ENCODE assay signal across 8 mouse cellular contexts in genomic region chr2:172248106-172248764, GRCm38 (mm10). TPM values are rescaled to one million over a fixed set of nuclear protein-coding genes. Genes with fewer than 3 reads are reported as not detected.
A peak's percentile ranks its signal among the peaks of the same experiment; 100 is the strongest.
DNase-seq lines count a peak whose midpoint lies in the region; ATAC-seq and TF ChIP-seq lines count a peak whose summit lies in the region.

Gene Mc3r (plus strand): TSS chr2:172248492.

- 10% methylated on average over 22 of the region's 22 CpGs for WGBS in lung, adult 2 months
- WGBS in forebrain, embryonic 12.5 days = 11% methylated on average over 22 of the region's 22 CpGs
- whole genome bisulfite sequencing in liver, embryonic 13.5 days (ENCODE audit: insufficient replicate concordance) = 11% methylated on average over 22 of the region's 22 CpGs
- WGBS in neural tube, embryonic 14.5 days = 12% methylated on average over 22 of the region's 22 CpGs

- DNase-seq in lung, adult 2 months = peak; percentile 5
- DNase-seq in lung, adult 18-20 months = no peak
- DNase-seq in c-Kit-positive CD71-positive TER-119-negative erythroid progenitor cells, embryonic 14.5 days (ENCODE audit: low read depth) = peak; percentile 34
- peak; percentile 4 to 17 for DNase-seq in kidney, adult 8-10 months
- peak; percentile 67 for DNase-seq in liver, embryonic 13.5 days
- DNase-seq in T-cell, adult 2 months (ENCODE audit: low spot score) = no peak

- no peaks in the 10 kb centered on the region for H3K36me3 ChIP-seq in forebrain, embryonic 12.5 days (replicated peaks)
- H3K36me3 ChIP-seq in liver, embryonic 13.5 days = no peaks in the 10 kb centered on the region
- no peaks in the 10 kb centered on the region for H3K36me3 ChIP-seq in neural tube, embryonic 14.5 days (ENCODE audit: control insufficient read depth, insufficient read depth, low read length)

- H3K4me3 ChIP-seq in lung, adult 2 months (replicated peaks; ENCODE audit: extremely low read depth, low read depth, low read length) = no peak within 1 kb of the TSS
- no peak within 1 kb of the TSS for H3K4me3 ChIP-seq in forebrain, embryonic 12.5 days (replicated peaks)
- no peak within 1 kb of the TSS for H3K4me3 ChIP-seq in liver, embryonic 13.5 days (replicated peaks)
- no peak within 1 kb of the TSS for H3K4me3 ChIP-seq in neural tube, embryonic 14.5 days (ENCODE audit: low read depth, low read length)

- no peak for TF ChIP-seq CTCF in lung, adult 2 months (IDR thresholded peaks at IDR 0.05; ENCODE audit: insufficient read depth, low read length)

- peak within 1 kb of the TSS; percentile 35 for H3K4me2 ChIP-seq in forebrain, embryonic 12.5 days
- H3K4me2 ChIP-seq in liver, embryonic 13.5 days = no peak within 1 kb of the TSS
- H3K4me2 ChIP-seq in neural tube, embryonic 14.5 days (ENCODE audit: low read depth, low read length) = 0 out of 2 replicates have a peak within 1 kb of the TSS, but pooled peaks have one; percentile 19

- H3K9me3 ChIP-seq in forebrain, embryonic 12.5 days = no peaks in the 10 kb centered on the region
- no peaks in the 10 kb centered on the region for H3K9me3 ChIP-seq in liver, embryonic 13.5 days (replicated peaks)
- no peaks in the 10 kb centered on the region for H3K9me3 ChIP-seq in neural tube, embryonic 14.5 days (ENCODE audit: control insufficient read depth, low read length)

- H3K9ac ChIP-seq in forebrain, embryonic 12.5 days = no peak within 1 kb of the TSS; the same call in 1 of the 2 replicates
- no peak within 1 kb of the TSS for H3K9ac ChIP-seq in liver, embryonic 13.5 days
- no peak within 1 kb of the TSS for H3K9ac ChIP-seq in neural tube, embryonic 14.5 days (replicated peaks; ENCODE audit: low read depth, low read length)

- no peak for TF ChIP-seq POLR2A in lung, adult 2 months (IDR thresholded peaks at IDR 0.05; ENCODE audit: borderline replicate concordance, extremely low read depth, low read depth, low read length)

- peak; percentile 58 for ATAC-seq in forebrain, embryonic 12.5 days (ENCODE audit: low FRiP score)
- peak; percentile 78 for ATAC-seq in liver, embryonic 13.5 days (ENCODE audit: low read depth)
- peak; percentile 60; the same call in 1 of the 2 replicates for ATAC-seq in neural tube, embryonic 14.5 days (ENCODE audit: low read depth)

- peaks cover 41% of the 10 kb centered on the region for H3K27me3 ChIP-seq in forebrain, embryonic 12.5 days
- peaks cover 66% of the 10 kb centered on the region for H3K27me3 ChIP-seq in liver, embryonic 13.5 days
- H3K27me3 ChIP-seq in neural tube, embryonic 14.5 days (ENCODE audit: control insufficient read depth, insufficient read depth, low read length) = peaks cover 3% of the 10 kb centered on the region; the same call in 1 of the 2 replicates

- no peak within 1 kb of the TSS for H3K27ac ChIP-seq in forebrain, embryonic 12.5 days
- no peak within 1 kb of the TSS for H3K27ac ChIP-seq in liver, embryonic 13.5 days
- no peak within 1 kb of the TSS for H3K27ac ChIP-seq in neural tube, embryonic 14.5 days (ENCODE audit: low read depth, low read length)

- H3K4me1 ChIP-seq in lung, adult 2 months (ENCODE audit: control insufficient read depth, insufficient read depth, low read length) = no peaks in the 10 kb centered on the region
- peaks cover 5% of the 10 kb centered on the region; the same call in 1 of the 2 replicates for H3K4me1 ChIP-seq in forebrain, embryonic 12.5 days
- 0 out of 2 replicates have a peak, but pooled peaks cover 2% of the 10 kb centered on the region for H3K4me1 ChIP-seq in liver, embryonic 13.5 days (replicated peaks)
- H3K4me1 ChIP-seq in neural tube, embryonic 14.5 days (ENCODE audit: control insufficient read depth, insufficient read depth, low read length) = no peaks in the 10 kb centered on the region

RNA-seq across cellular contexts. Expression of gene Mc3r, which starts in this region (rescaled TPM):
- not detected in 2 replicates for polyA plus RNA-seq in lung, adult 2 months (2012; rRNA removed)
- polyA plus RNA-seq in forebrain, embryonic 12.5 days (2016; fragmentation: Nextera tagmentation; extraction: Ambion mirVana) = 0.09 TPM in 1 of 2 replicates, not detected in the other
- polyA plus RNA-seq in liver, embryonic 13.5 days (2015; fragmentation: Nextera tagmentation; extraction: Ambion mirVana) = 0.05 TPM in 1 of 2 replicates, not detected in the other
- polyA plus RNA-seq in neural tube, embryonic 14.5 days (2014; fragmentation: Nextera tagmentation; extraction: Ambion mirVana) = 0.12 TPM in 1 of 2 replicates, not detected in the other

Comparison
In these comparisons a context has a peak if more than half of its experiments do, and no peak if none do; other contexts are left out.
1. Peak in DNase-seq in lung, adult 2 months; RNA of the gene not detected or under 1 TPM.
2. Peak in ATAC-seq and H3K4me2 ChIP-seq in forebrain, embryonic 12.5 days; RNA of the gene not detected or under 1 TPM.
3. Peak in DNase-seq and ATAC-seq in liver, embryonic 13.5 days; RNA of the gene not detected or under 1 TPM.
4. Peak in ATAC-seq and H3K4me2 ChIP-seq in neural tube, embryonic 14.5 days; RNA of the gene not detected or under 1 TPM.
5. DNase-seq: peak in c-Kit-positive CD71-positive TER-119-negative erythroid progenitor cells, embryonic 14.5 days (single experiment) and kidney, adult 8-10 months (2 of 2); none in lung, adult 18-20 months (0 of 2) and T-cell, adult 2 months (single experiment).
6. Peak in every context shown above with its lines, with median percentiles within 50 percentile points of each other: ATAC-seq.